11 mouse cellular contexts compared by ENCODE assay signal in genomic region chr5:107020366-107020765, GRCm38 (mm10). TPM values are rescaled to one million over a fixed set of nuclear protein-coding genes. Genes with fewer than 3 reads are reported as not detected.
A peak's percentile ranks its signal among the peaks of the same experiment; 100 is the strongest.
DNase-seq lines count a peak whose midpoint lies in the region; ATAC-seq and TF ChIP-seq lines count a peak whose summit lies in the region.
"Had no signal": no experiment of that assay in that cellular context is flagged by ENCODE, and none has a peak within 500 bp of the region (broad histone marks: within the 10 kb centered on the region; RNA-seq: fewer than 3 reads in every experiment).

No protein-coding gene starts in this region.

- H3K27ac ChIP-seq in lung, embryonic 14.5 days (ENCODE audit: low read depth) = peak overlapping the region; percentile 40; the same call in 1 of the 2 replicates
- H3K27ac ChIP-seq in embryonic fibroblast, embryonic 13.5 days (ENCODE audit: insufficient read depth, low read length) = peak overlapping the region; percentile 71
- no peak overlapping the region for H3K27ac ChIP-seq in intestine, postnatal 0 days (ENCODE audit: low read depth, low read length)

- TF ChIP-seq POLR2A in embryonic fibroblast, embryonic 13.5 days (IDR thresholded peaks at IDR 0.05; ENCODE audit: low read depth, low read length) = no peak

- no peak overlapping the region for H3K4me2 ChIP-seq in lung, embryonic 14.5 days
- H3K4me2 ChIP-seq in intestine, postnatal 0 days (replicated peaks; ENCODE audit: low read depth) = no peak overlapping the region
- H3K4me2 ChIP-seq: midbrain, embryonic 11.5 days had no signal

- no peak for ATAC-seq in lung, embryonic 14.5 days (ENCODE audit: insufficient read depth)
- 0 out of 2 replicates have a peak, but pooled peaks have one; percentile 7 for ATAC-seq in intestine, postnatal 0 days
- ATAC-seq: forebrain, postnatal 0 days; liver, postnatal 0 days had no signal

- H3K27me3 ChIP-seq in lung, embryonic 14.5 days (ENCODE audit: insufficient read depth, low read length) = no peaks in the 10 kb centered on the region
- H3K27me3 ChIP-seq in intestine, postnatal 0 days (replicated peaks; ENCODE audit: control insufficient read depth, insufficient read depth, low read length) = no peaks in the 10 kb centered on the region

- DNase-seq in lung, embryonic 14.5 days = no peak
- DNase-seq in lung, adult 18-20 months = no peak
- no peak for DNase-seq in left cerebral cortex, adult 18-20 months (ENCODE audit: low spot score in 2 of 2)
- no peak for DNase-seq in thymus, postnatal 14 days
- no peak for DNase-seq in ovary, postnatal 36 days (ENCODE audit: low spot score)
- DNase-seq: forebrain, postnatal 0 days; liver, postnatal 0 days; thymus, postnatal 25 days had no signal

- TF ChIP-seq CTCF in lung, embryonic 14.5 days (IDR thresholded peaks at IDR 0.05; ENCODE audit: low read depth) = no peak
- no peak for TF ChIP-seq CTCF in embryonic fibroblast, embryonic 13.5 days (IDR thresholded peaks at IDR 0.05; ENCODE audit: borderline replicate concordance, insufficient read depth, low read length)
- TF ChIP-seq CTCF in intestine, postnatal 0 days (IDR thresholded peaks at IDR 0.05; ENCODE audit: low read depth) = no peak

- no peaks in the 10 kb centered on the region for H3K36me3 ChIP-seq in lung, embryonic 14.5 days (ENCODE audit: insufficient read depth)
- no peaks in the 10 kb centered on the region for H3K36me3 ChIP-seq in intestine, postnatal 0 days (ENCODE audit: control insufficient read depth, insufficient read depth)

- H3K9me3 ChIP-seq in lung, embryonic 14.5 days (ENCODE audit: low read depth, low read length) = no peaks in the 10 kb centered on the region
- H3K9me3 ChIP-seq in intestine, postnatal 0 days (ENCODE audit: control insufficient read depth) = no peaks in the 10 kb centered on the region

- H3K4me3 ChIP-seq in lung, embryonic 14.5 days (ENCODE audit: low read depth, low read length) = no peak overlapping the region
- no peak overlapping the region for H3K4me3 ChIP-seq in embryonic fibroblast, embryonic 13.5 days (ENCODE audit: insufficient read depth, low read length)
- no peak overlapping the region for H3K4me3 ChIP-seq in intestine, postnatal 0 days (ENCODE audit: low read depth, low read length)

- peaks cover 16% of the 10 kb centered on the region; the same call in 1 of the 2 replicates for H3K4me1 ChIP-seq in lung, embryonic 14.5 days (ENCODE audit: insufficient read depth)
- H3K4me1 ChIP-seq in embryonic fibroblast, embryonic 13.5 days (ENCODE audit: control insufficient read depth, insufficient read depth, low read length) = 0 out of 2 replicates have a peak, but pooled peaks cover 4% of the 10 kb centered on the region
- H3K4me1 ChIP-seq in intestine, postnatal 0 days (replicated peaks; ENCODE audit: control insufficient read depth, insufficient read depth, low read length) = peaks cover 12% of the 10 kb centered on the region

- WGBS in lung, embryonic 14.5 days = 62% methylated on average over 7 of the region's 7 CpGs
- 40% methylated on average over 7 of the region's 7 CpGs for WGBS in intestine, postnatal 0 days

- H3K9ac ChIP-seq in lung, embryonic 14.5 days = no peak overlapping the region
- no peak overlapping the region for H3K9ac ChIP-seq in intestine, postnatal 0 days (ENCODE audit: low read depth, low read length)
- H3K9ac ChIP-seq: forebrain, postnatal 0 days; liver, postnatal 0 days had no signal

RNA-seq across cellular contexts. Expression of gene Cdc7, which starts 56.2 kb away (rescaled TPM):
- polyA plus RNA-seq in lung, embryonic 14.5 days (2014; fragmentation: Nextera tagmentation; extraction: Ambion mirVana) = 55.1 and 56.6 TPM in 2 replicates
- 10.3 and 17.1 TPM in 2 replicates for polyA plus RNA-seq in embryonic fibroblast, embryonic 13.5 days (2011; ENCODE audit: insufficient read length, low read depth, missing spikeins)
- 5.1 and 5.5 TPM in 2 replicates for polyA plus RNA-seq in intestine, postnatal 0 days (2015; fragmentation: Nextera tagmentation; extraction: Ambion mirVana)
- total RNA-seq in left cerebral cortex, adult 18-20 months (2021) = 10 to 100 TPM; 12.4 to 15.4 TPM
